Mouse (Mus musculus) cerebellum, adult 2 months (tissue): ENCODE measurements around the gene Nrxn2. TPM values are rescaled to one million over a fixed set of nuclear protein-coding genes. Genes with fewer than 3 reads are reported as not detected.

ENCODE experiments used
- DNase-seq, 2 experiments: peaks; one replicate each; pipeline ENCODE4 v3.0.0; 2021
- H3K27ac ChIP-seq: fragments of 200-500 bp; 2 replicates; pipeline ENCODE4 v1.5.1; 2012; ENCODE audit warnings: low read length, control low read depth, inconsistent platforms; ENCODE audit not compliant: insufficient read depth
- H3K27me3 ChIP-seq: fragments of 200-500 bp; 2 replicates; pipeline ENCODE4 v1.6.1; 2012; ENCODE audit warnings: inconsistent platforms, mild to moderate bottlenecking, low read length, moderate library complexity; ENCODE audit not compliant: control insufficient read depth, insufficient read depth
- H3K4me1 ChIP-seq: fragments of 200-500 bp; 2 replicates; pipeline ENCODE4 v1.6.1; 2011; ENCODE audit warnings: low read length; ENCODE audit not compliant: control insufficient read depth, insufficient read depth
- H3K4me3 ChIP-seq: fragments of 200-500 bp; replicated peaks from 2 replicates; pipeline ENCODE3; 2011; ENCODE audit warnings: mild to moderate bottlenecking, low read depth, low read length, control low read depth; ENCODE audit not compliant: insufficient read depth
- CTCF ChIP-seq: fragments of 200-500 bp; IDR thresholded peaks from 2 replicates; pipeline ENCODE4 v1.5.1; 2011; ENCODE audit warnings: low read depth, mild to moderate bottlenecking, control low read depth, low read length, moderate library complexity, borderline replicate concordance; ENCODE audit not compliant: insufficient read depth
- POLR2A ChIP-seq: fragments of 200-500 bp; IDR thresholded peaks from 2 replicates; pipeline ENCODE4 v1.6.1; 2011; ENCODE audit warnings: low read length, control low read depth, borderline replicate concordance; ENCODE audit not compliant: insufficient read depth
- WGBS: fragments of 180-500 bp; shearing (Covaris S2); methylation state at CpG from one replicate; pipeline ENCODE4 v1.1.7; 2018; 5-methylcytosine and 5-hydroxymethylcytosine counted together
- polyA plus RNA-seq: library from polyadenylated mRNA; depleted of rRNA; stranded (reverse); fragments of >200 nt; gene quantifications from 2 replicates; pipeline ENCODE4 v1.2.3, GENCODE M21; 2012

Nrxn2 gene
- polyA plus RNA-seq, 1 experiment, result 420 TPM

DNA sequence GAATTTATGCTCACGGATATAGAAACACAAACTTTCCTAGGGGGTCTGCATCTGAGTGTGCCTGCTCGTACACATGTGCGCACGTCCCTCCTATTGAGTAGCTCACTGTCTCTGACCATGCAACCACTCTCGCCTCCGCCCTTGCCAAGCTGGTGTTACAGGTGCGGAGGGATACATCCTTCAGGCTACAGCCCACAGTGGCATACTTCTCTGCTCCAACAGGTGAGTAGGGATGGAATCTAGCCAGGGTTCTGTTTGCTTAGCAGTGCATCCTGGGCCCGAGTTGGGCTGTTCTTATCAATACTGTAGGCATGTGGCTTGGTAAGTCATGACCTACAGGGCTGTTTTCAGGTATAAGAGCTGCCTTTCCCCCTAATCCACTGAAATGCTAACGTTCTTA is 107.5 kb downstream of the Nrxn2 start:
- Histone ChIP-seq H3K27ac (peak overlapping the region; percentile 90), H3K4me3 (no peak overlapping the region), H3K4me1 (peaks cover 86% of the 10 kb centered on the region), H3K27me3 (no peaks in the 10 kb centered on the region)
- no peak for DNase-seq
- TF ChIP-seq POLR2A (no peak), CTCF (no peak)
- 83% methylated on average over 9 of the region's 9 CpGs for WGBS

DNA sequence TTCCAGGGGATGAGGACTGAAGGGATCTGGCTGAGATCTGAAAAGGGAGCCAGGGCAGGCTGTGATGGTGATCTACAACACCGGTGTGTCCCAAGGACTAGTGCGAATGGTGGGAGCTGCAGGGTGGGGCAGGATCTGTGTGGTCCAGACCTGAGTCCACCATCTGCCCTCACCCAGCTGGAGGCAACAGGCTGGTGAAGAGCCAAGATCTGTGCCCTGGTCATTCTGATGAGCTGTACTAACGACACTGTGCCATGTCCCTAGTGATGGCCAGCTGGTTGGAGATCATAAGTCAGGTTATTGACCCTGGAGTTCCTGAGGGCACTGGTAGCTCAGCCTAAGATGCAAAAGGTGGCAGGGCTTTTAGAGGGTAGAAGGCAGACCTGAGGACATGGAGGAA is 108.9 kb downstream of the Nrxn2 start:
- no peaks in the 10 kb centered on the region for H3K27me3 ChIP-seq
- TF ChIP-seq POLR2A (peak; percentile 10; the same call in 1 of the 2 replicates), CTCF (no peak; the same call in 1 of the 2 replicates)
- 9% methylated on average over 3 of the region's 3 CpGs for WGBS
- H3K4me3 ChIP-seq, result no peak overlapping the region
- H3K27ac ChIP-seq, result peak overlapping the region; percentile 90
- DNase-seq, result peak; percentile 90 to 93
- peaks cover 88% of the 10 kb centered on the region for H3K4me1 ChIP-seq

DNA sequence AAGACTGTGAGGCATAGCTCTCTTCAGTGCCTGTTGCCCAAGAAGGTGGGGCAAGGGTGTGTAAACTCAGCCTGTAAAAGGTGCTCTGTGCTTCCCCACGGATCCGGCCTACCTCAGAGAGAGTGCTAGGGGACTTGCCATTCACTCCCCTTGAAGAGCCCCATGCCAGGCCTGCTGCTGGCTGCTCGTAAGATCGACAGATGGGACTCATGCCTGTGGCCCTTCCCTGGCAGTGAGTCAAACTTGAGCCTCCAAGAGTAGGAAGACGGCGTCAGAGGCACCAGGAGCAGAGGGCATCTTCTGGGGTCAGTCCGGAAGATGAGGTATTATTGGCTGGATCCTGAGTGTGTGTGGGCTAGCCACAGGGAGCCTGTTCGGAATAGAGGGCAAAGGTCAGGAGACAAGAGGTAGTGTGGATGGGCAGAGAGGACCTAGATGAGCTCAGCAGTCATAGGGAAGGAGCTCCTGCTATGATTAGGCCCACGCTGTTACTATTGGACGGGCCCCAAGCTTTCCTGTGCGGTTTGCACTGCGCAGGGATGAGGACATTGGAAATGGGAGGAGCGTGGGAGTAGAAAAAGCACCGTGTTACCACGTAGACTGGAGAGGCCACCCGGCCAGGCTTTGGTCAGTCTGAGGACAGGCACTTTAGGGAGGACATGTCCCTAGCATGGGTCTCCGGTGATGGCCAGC is 109.5 kb downstream of the Nrxn2 start:
- WGBS, result 12% methylated on average over 17 of the region's 17 CpGs

DNA sequence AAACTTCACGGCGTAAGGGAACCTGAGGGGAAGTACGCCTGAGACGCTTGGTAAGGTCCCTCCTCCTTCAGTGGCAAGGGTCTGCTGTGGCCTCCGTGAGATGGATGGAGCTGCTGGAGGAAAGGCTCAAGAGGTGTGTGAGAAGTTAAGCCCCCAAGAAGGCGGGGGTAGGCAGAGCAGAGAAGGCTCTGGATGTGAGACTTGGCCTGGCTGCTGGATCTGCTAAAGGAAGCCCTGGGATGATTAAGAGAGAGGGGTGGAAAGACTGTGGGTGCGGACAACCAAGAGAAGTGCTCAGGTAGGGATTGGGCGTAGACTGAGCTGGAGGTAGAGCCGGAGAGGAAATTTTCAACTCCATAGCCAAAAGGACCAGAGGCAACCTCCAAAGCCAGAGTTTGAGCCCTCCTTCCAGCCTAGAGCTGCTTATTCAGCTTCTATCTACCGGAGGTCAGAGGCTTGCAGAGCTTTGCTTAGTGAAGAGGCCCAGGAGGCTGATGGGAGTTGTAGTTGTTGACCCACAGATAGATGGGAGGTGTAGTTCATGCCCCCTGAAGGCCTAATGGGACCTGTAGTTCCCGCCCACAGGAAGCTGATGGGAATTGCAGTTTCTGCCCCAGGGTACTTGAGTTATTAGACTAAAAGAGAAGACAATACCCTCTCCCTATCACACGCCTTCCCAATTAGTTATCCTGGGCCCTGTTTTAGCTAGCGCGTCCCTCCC is 110.9 kb downstream of the Nrxn2 start:
- no peak for DNase-seq
- H3K4me3 ChIP-seq, result no peak overlapping the region
- H3K4me1 ChIP-seq, result peaks cover 88% of the 10 kb centered on the region
- WGBS, result 77% methylated on average over 14 of the region's 14 CpGs
- no peaks in the 10 kb centered on the region for H3K27me3 ChIP-seq
- TF ChIP-seq CTCF, result no peak
- no peak for TF ChIP-seq POLR2A
- H3K27ac ChIP-seq, result peak overlapping the region; percentile 90

More for the DNA sequence above, 109.5 kb downstream of the Nrxn2 start:
- TF ChIP-seq POLR2A, result peak; percentile 54; the same call in 1 of the 2 replicates
- no peak for TF ChIP-seq CTCF
- H3K27me3 ChIP-seq, result no peaks in the 10 kb centered on the region
- H3K4me3 ChIP-seq, result no peak overlapping the region
- peak overlapping the region; percentile 90 for H3K27ac ChIP-seq
- H3K4me1 ChIP-seq, result peaks cover 88% of the 10 kb centered on the region
- peak; percentile 96 to 97 for DNase-seq

- Histone ChIP-seq H3K4me1 (peaks cover 88% of the 10 kb centered on the region), H3K4me3 (no peak overlapping the region), H3K27me3 (no peaks in the 10 kb centered on the region), H3K27ac (peak overlapping the region; percentile 69)
- no peak for DNase-seq
- 19% methylated on average over 13 of the region's 13 CpGs for WGBS
- TF ChIP-seq POLR2A (no peak), CTCF (no peak)
Observed at GRCm38 (mm10) chr19:6530359-6530758, 111.8 kb downstream of the Nrxn2 start.

- 4% methylated on average over 56 of the region's 56 CpGs for WGBS
- H3K4me3 ChIP-seq, result no peak overlapping the region
- H3K4me1 ChIP-seq, result peaks cover 88% of the 10 kb centered on the region
- H3K27me3 ChIP-seq, result no peaks in the 10 kb centered on the region
- peak; percentile 17; the same call in 1 of the 2 replicates for TF ChIP-seq POLR2A
- no peak for TF ChIP-seq CTCF
- peak; percentile 73 to 74 for DNase-seq
- H3K27ac ChIP-seq, result peak overlapping the region; percentile 92
Observed at GRCm38 (mm10) chr19:6531011-6531631, 112.6 kb downstream of the Nrxn2 start.

DNA sequence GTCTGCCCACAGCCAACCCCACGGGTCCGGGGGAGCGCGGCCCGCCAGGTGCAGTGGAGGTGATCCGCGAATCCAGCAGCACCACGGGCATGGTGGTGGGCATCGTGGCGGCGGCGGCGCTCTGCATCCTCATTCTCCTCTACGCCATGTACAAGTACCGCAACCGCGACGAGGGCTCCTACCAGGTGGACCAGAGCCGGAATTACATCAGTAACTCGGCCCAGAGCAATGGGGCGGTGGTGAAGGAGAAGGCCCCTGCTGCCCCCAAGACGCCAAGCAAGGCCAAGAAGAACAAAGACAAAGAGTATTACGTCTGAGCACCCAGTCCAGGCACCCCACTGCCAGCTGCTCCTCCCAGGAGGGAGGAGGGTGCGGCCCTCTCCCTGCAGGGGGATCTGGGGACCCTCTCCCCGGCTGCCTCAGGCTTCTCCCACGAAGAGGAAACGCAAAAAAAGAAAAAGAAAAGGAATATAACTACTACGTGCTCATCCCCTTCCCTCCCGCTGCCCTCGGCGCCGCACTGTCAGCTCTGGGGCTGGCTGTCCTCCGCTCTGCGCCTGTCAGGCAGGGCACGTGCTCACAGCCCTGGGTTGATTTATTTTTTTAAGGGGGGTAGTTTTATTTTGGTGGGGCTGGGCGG is 113.4 kb downstream of the Nrxn2 start:
- Histone ChIP-seq H3K27ac (peak overlapping the region; percentile 92), H3K27me3 (no peaks in the 10 kb centered on the region), H3K4me1 (peaks cover 88% of the 10 kb centered on the region), H3K4me3 (no peak overlapping the region)
- TF ChIP-seq POLR2A (no peak), CTCF (no peak)
- DNase-seq, result peak in 1 of 2 experiments; percentile 70
- 19% methylated on average over 36 of the region's 36 CpGs for whole genome bisulfite sequencing
